Mouse (Mus musculus) ovary, postnatal 14 days (tissue): Measurements from ENCODE around the gene Zfp612.
"Not testable (repeated sequence)": the region's sequence is repeated elsewhere in the genome, so short reads cannot be mapped to it uniquely, and the experiment has no call there.

ENCODE experiments used
- DNase-seq: peaks from one replicate; pipeline ENCODE4 v3.0.0; 2022; ENCODE audit warnings: low spot score

The Zfp612 gene

DNA sequence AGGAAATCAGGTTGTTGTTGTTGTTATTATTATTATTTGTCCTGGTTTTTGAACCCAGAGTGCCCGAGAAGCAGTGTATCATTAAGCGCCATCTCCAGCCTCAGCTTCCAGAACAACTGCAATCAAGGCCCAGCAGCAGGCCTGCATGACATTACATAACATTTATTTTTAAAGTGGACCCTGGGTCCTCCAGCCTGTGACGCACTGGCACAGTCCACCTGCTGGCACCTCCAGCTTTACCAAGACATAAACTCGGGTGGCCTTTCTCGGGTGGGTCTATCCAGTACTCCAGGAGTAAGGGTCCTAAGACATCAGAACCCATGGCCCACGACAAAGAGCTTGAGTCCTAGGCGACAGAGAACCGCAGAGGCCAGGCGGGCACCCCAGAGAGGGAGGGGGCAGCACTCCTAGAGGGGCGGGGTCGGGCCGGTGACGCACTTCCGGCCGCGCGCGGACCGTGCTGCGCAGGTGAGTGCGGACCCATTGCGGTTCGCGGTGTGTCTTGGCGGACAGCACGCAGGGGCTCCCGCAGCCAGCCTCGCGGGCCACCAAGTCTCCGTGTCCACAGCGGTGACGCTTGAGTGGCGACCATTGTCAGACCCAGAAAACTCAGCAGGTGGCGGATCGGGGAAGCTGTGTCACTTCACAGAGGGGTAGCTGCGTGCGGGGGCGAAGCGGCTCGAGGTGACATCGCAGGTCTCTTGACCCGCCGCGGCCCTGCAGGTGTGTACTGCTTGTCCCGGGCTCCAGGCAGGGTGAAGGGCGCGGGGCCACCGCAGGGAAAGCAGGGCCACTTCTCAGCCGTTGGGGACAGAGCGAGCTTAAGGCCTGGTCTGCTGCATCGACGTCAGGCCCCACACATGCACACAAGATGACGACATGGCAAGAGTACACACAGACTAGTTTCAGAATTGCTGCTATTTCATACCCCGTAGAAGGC is at the start of gene Zfp612:
Gene Zfp612 (plus strand): TSS at position 465 of the 940 bp plus-strand sequence.
- peak; percentile 45 for DNase-seq

DNA sequence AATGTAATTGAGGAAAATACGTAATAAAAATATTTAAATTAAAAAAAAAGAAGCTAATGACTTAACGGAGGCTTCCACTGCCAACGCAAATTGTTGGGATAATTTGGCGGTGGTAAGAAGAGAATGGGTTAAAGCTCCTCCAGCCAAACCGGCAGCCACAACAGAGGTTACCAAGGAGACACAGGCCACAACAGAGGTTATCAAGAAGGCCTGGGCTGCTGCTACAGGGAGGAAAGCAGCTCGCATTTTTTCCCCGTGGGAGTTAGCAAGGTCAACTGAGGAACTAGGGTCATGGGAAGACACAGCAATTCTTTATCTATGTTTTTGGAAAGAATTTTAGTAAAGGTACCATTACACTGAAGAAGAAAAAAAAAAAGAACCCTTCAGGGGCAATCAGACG is 45.8 kb upstream of the Zfp612 start:
- DNase-seq = not testable (repeated sequence)

DNA sequence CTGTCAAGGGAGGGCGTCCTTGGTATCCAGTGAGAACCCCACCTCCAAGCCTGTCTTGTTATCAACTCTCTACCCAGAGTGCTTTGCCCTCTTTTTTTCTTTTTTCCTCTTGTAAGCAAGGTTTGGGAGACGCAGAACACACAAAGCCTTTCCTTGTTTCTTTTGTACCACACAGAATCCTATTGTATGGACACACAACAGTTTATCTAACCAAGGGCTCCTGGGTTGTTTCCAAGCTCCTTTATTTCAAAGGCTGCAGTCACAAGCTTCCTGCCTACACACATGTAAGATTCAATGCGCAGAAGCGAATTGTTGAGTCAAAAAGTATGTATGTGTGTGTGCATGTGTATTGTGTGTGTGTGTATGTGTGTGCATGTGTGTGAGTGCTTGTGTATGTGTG is 45.2 kb upstream of the Zfp612 start:
- DNase-seq = no peak

DNA sequence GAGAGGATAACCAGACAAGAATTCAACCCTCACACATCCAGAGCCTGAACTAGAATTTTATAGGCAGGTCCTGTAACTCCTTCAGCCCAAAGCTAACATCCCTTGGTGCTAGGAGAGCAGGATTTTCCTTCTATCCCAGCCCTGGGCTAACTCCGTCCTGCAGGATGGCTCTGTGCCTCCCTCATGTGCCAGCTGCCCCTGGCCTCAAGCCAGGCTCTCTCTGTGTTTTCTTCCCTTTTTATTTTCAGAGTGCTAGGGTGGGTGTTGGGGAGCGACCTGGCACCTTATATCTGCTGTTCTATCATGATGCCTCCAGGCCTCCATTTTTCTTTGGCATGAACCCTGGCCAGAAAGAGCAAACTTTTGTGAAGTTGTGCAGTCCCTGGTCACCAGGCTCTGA is 43.4 kb upstream of the Zfp612 start:
- no peak for DNase-seq

DNA sequence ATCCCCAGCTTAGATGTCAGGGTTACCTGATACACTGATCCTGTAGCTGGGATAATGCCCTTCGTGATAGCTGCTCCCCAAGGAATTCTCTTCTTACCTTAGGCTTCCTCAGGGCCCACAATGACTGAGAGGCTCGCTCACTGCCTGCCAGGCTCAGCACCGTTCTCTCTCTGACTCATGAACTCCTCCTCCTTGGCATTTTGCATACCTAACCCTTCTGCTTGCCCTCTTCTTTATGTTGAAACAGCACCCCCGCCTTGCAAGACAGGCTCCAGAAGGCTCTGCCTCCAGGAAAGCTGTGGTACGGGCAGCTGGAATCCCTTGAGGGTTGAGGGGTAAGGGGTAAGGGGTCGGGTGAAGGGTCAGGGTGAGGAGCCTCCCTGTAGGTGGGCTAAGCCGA is 40.3 kb upstream of the Zfp612 start:
- no peak for DNase-seq

DNA sequence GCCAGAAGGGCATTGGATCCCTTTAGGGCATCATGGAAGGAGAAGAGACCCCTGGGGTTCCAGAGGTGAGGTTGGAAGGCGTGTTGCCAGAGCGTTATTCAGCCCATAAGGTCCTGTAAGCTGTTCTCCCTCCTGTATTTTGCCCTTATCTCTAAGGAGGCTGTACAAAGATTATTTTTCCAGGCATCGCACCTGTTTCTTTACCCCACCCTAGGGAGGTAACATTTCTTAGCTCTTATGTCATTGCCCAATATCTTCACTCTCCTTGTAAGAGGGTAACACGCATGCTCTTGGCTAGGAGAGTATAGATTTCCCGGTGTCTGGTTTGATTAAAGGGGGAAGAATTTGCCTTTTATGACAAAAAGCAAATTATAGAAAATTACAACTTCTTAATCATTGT is 39.9 kb upstream of the Zfp612 start, which contains the start of gene Chst4:
Gene Chst4 (minus strand): TSS at position 82 of the 400 bp plus-strand sequence.
- no peak for DNase-seq

DNA sequence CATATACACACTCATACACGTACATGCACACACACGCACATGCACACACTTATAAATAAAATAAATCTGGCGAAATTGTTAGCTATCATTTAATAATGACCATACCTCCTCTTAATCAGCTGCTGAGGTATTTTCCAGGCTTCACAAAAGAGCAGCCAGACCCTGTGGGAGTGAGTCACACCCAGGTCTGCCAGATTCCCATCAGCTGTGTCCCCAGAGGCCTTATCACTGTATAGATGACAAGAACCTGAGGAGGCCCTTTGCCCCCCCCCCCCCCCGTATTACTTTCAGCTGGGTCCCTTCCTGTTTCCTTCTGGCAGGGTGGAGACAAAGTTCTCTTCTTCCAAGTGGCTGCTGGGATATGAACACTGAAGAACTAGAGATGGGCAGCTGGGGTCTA is 39.0 kb upstream of the Zfp612 start:
- DNase-seq = no peak

DNA sequence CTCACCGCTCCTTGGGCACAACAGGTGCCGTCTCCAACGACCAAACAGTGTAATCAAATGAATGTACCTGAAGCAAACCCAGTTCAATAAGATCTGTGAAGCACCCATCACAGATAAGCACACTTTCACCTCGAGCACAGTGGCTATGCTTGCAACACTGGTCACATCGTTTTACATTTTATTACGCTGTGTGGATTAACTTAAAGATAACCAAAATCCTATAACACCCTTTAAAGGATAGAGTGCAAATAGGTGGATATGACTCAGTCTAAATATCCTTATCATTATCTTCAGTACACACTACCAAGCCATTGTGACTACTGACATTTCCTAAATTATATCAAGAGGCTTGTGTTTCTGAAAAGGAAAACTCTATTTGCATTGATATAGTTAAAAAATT is 28.3 kb upstream of the Zfp612 start:
- no peak for DNase-seq

DNA sequence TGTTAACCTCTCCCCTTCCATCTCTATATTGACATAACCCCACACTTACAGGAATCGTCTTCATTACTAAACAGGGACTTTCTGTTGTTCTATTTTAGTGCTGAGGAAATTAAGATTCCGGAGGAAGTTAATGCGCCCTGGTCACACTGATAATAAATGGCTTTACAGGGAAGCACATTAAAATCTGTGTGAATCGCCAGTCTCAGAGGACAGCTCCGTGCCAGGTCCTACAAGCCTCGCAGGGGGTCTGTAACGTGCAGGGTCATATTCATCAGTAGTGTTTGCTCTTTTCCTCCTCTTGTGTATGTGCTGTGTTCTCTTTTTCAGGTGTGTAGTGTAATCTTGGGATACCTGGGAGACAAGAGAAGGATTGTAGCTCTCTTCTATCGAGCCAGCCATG is 21.3 kb upstream of the Zfp612 start:
- DNase-seq = no peak

DNA sequence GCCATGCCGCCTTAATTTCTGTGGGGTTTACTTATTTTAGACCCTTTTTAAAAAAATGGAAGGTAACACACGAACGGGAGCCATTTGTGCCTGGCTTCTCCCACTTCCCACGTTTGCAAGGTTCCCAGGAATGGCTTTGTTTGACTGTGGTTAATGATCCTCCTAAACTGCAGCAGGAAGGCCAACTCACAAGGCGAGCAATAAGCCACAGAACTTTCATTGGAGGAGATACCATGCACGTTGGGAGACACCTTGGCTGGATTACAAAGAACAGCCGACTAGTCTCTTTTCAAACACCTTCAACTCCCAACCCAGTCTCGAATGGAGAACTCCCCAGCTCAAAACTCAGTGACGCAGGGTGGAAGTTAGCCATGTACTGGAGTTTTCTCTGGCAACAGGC is 15.4 kb upstream of the Zfp612 start:
- DNase-seq = no peak

DNA sequence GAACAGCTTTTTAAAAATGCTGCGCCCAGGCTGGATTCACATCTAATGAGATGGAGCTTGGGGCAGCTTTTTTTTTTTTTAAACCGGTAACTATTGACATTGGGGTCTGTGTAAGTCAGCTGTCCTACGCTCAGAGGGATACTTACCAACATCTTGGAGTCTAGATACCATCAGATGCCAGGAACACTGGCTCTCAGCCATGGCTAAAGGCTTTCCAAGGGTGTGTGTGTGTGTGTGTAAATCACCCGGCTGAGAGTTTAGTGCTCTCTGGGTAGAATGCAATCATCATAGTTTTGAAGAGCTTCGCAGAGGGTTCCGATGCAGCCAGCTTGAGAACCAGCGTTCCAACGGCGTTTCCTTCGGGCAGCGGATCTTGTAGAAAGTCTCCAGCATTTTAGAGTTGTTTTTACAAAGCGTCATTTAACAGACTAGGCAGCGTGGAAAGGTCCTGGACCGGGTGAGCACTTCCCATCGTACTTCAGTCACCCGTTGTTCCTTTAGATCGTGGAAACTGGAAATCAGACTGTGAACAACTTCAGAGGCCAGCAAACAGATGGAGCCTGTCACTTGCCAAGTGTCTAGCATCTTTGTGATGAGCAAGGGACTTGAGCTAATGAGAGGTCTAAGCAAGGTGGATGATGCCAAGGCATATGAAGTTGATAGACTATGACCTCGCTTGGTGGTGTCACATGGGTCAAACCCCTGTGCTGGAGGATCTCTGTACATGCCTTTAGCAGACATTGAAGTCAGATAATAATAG is 14.8 kb upstream of the Zfp612 start:
- DNase-seq = no peak

DNA sequence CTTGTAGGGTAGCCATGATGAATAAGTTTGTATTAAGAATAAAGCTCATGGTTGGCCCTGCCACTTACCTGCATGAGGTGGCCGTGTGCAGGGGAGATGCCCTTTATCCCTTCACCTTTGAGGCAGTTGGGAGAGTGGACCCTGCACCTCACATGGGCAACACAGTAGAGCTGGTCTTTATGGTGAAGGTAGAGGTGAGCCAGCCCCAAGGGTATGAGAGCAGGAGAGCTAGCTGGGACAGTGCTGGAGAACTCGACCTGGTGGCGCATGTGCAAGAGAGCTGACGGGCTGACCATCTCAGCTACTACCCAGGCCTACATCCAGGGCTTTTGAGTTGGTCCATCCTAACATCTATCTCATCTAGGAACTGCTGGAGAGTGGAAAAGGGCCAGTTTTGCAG is 13.9 kb upstream of the Zfp612 start:
- no peak for DNase-seq

DNA sequence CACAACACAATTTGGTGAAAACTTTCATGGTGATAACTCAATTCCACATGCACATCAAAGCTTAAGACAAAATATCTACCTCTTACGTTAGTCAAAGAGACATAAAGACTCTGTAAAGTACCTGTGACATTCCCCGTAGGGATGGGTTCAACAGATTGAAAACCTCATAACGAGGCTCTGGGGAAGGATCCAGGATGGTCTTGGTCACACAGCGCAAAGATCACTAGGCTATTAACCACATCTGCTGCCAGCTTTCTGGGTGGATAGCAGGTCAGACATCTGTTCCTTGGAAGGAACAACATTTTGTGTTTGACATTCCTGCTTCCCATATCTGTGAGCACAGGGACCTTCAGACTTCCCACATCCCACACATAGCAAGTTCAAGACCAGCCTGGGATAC is 9.8 kb upstream of the Zfp612 start:
- DNase-seq = no peak

DNA sequence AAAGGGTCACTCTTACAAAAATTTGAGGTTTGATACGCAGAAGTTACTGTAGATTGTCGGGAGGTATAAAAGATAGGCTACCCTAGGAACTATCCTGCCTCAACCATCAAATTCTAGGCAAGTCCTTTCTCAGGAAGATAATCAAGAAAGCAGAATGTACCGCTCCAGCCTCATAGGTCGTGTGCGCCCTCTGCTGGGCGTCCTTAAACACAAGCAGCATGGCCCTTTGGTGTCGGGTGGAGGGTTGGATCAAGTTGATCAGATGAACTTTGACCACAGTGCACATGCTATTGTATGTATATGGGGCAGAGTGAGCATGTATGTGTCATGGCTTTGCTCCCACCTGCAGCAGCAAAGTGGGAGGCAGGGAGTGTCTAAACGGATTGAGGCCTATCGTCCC is 7.9 kb upstream of the Zfp612 start:
- DNase-seq = peak; percentile 47

DNA sequence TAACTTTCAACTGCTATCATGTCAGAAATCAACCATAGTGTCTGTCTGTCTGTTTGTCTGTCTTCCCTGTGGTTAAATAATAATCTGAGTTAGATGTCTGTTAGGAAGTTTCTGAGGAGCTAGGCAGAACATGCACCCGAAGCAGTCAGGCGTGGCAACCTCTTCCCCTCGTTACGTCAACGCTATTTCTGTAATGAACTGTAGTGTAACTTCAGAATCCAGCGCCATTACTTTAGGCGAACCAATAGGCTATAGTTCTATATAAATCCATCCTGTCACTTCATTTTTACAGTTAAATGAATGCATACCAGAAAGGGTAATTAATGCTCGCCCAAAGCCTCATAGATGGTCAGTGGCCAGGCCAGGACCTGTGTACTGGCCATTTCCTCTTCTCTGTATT is 5.0 kb upstream of the Zfp612 start:
- DNase-seq = no peak

DNA sequence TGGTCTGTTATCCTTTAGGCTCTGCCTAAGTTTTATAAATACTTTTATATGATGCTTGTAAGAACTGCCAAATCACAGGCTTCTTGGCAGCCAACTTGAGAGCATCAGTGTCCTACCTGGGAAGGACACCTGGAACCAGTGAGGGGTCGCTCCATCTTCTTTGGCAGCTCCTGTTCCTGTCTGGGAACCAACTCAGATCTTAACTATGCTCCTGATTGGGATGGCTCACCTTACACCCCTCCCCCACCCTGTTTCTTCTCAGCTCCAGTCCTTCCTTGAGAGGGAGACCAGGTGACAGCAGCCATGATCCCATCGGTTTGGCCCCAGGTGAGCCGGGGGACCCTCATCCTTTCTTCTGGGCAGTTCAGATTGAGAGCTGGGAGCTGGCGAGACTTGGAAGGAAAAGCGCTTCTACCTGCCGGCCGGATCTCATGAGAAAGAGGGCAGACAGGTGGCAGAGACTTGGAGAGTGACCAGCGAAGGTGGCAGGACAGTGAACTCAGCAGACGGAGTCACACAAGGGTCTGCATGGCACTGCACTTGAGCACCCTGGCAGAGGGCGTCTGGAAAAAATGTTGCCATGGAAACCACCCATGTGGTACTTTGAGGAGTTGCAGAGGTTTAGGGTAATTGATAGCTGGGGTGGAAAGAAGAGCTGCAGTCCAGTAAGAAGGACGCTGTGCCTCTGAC is 3.0 kb downstream of the Zfp612 start:
- no peak for DNase-seq

DNA sequence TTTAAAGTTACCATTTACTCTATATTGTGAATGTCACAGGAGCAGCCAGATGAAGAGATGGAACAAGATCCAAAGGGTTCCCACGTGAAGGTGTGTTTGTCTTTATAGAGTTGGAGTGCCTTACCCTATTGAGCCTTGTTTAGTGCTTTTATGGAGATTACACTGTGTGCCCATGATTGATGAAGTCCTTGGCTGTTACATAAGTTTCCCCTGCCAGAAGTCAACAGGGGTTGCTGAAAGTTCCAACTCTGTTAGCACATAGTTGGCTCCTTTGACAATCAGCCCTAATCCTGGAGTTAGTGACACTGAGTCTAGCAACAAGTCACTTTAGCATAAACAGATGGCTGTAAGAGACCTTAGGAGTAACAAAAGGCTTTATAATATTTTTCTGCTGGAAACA is 12.3 kb downstream of the Zfp612 start:
- peak; percentile 21 for DNase-seq

DNA sequence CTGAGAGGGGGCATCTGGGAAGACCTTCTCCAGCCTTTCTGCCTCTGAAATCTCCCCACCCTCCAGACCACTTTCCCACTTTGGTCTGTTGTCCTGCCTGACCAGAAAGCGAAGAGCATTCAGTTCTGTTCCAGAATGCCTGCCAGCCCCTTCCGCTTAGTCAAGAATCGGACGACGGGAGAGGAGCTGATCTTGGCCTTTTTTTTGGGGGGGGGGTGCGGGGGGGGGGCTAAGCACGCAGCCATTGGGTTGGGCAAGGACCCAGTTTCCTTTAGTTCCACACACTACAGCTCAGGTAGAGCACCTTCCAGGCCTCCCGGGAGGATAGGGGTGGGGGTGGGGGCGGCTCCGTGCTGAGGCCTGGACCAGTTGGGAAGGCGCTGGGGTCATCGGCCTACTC is 21.4 kb downstream of the Zfp612 start, which contains the start of gene Gm21964:
Gene Gm21964 (plus strand): TSS at position 301 of the 400 bp plus-strand sequence.
- no peak for DNase-seq

DNA sequence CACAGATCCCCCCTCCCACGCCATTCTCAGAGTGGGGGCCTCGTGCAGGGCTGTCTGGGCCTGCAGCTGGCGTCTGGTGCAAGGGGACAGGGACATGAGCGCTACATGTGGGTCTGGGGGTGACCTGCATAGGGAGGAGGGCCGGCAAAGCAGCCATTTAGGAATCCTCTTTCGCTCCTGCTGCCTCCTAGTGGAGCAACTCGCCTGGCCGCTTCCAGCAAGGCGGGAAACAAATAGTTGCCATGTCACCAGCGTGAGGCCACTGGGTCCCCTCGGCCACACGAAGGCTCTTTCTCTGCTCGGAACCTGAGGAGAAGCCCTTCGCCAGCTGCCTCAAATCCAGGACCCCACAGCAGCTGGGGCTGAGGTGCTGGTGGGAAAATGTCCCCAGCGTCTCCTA is 22.1 kb downstream of the Zfp612 start:
- no peak for DNase-seq

DNA sequence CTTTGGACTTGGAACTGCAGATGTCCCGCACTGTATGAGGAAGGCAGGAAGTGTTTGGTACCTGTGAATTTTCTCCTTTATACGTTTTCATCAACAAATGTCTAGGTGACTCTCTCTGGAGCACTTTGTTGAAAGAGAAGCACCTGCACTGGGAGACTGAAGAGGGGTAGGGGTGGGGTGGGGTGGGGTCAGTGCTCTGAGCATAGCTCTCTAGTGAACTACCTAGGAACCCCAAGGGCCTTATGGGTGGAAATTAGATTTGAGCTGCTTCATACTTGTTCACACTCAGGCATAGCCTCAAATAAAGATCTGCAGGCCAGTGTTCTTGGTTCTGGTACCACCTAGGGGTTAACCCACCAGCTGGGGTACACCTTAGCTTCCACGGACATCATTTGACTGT is 23.1 kb downstream of the Zfp612 start, which contains the start of gene Gm17720:
Gene Gm17720 (minus strand): TSS at position 101 of the 400 bp plus-strand sequence.
- DNase-seq = no peak

DNA sequence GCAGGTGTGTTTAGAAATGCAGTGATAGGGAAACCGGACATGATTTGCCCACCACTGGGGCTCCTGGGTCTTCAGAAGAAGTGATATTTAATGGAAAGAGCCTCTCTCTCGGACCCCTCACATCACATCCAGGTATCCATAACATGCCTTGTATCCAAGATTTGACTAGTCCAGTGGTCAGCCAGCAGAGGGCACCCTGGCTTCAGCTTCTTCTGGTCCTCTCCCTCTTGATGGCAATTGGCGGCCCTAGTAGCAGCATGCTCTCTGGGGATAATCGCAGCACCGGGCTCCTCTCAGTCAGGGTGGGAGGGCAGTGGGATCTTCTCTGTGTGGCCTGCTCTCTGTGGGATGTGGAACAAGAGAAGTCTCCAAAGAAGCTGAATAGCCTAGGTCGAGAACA is 40.2 kb downstream of the Zfp612 start:
- DNase-seq = no peak

DNA sequence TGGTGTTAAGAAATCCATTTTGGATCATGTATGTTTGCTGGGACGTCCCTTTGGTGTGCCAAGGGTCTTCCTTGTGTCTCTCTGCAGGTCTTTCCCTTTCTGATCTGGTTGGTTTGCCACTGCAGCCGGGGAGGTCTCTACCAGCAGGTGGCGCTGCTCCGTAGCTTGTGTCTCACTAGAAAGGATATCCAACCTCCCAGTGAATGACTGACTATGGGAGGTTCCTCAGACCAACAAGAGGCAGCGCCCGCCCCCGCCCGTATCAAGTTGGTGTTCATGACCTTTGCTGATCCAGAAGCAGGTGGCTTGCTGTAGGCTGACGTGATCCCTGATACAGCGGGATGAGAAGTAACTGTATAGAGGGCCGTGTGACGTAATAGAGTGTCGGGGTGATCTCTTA is 51.0 kb downstream of the Zfp612 start:
- peak; percentile 65 for DNase-seq
